Mouse (Mus musculus): Measurements from ENCODE around the gene Stard7. TPM values are rescaled to one million over a fixed set of nuclear protein-coding genes. Genes with fewer than 3 reads are reported as not detected.

Stard7 gene
- polyA plus RNA-seq, 1 experiment from 2014 or later, result 86.9 TPM

DNA sequence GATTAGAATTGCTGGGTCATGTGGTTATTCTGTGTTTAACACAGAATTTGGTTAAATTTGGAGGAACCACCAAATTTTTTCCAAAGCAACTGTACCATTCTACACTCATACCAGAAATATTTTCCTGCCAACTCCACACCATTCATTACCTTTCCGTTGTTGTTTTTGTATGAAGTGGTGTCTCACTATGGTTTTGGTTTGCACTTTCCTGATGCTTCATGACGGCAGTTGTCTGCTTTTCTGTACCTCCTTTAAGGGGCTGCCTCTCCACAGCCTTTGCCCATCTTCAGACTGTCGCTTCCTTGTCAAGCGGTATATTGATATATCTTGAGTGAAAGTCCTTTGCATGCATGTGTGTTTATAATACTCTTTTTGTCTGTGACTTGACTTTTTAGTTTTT is 42.8 kb downstream of the Stard7 start:
- WGBS, result 93% methylated on average over 4 of the region's 4 CpGs
- Histone ChIP-seq H3K9me3 (replicated peaks) (no peaks in the 10 kb centered on the region), H3K9ac (no peak overlapping the region), H3K27me3 (no peaks in the 10 kb centered on the region), H3K4me2 (replicated peaks) (no peak overlapping the region), H3K27ac (no peak overlapping the region), H3K36me3 (no peaks in the 10 kb centered on the region), H3K4me3 (no peak overlapping the region), H3K4me1 (no peaks in the 10 kb centered on the region)
- no peak for ATAC-seq (ENCODE audit: low FRiP score)

GRCm38 (mm10) chr2:127313878-127314277 is 43.9 kb downstream of the Stard7 start:
- no peak for ATAC-seq (ENCODE audit: low FRiP score)
- no peaks in the 10 kb centered on the region for H3K9me3 ChIP-seq (replicated peaks)
- H3K27ac ChIP-seq, result no peak overlapping the region
- H3K36me3 ChIP-seq, result no peaks in the 10 kb centered on the region
- no peak overlapping the region for H3K9ac ChIP-seq
- no peaks in the 10 kb centered on the region for H3K4me1 ChIP-seq
- 62% methylated on average over 4 of the region's 4 CpGs for WGBS
- no peak overlapping the region for H3K4me2 ChIP-seq (replicated peaks)
- no peak overlapping the region for H3K4me3 ChIP-seq
- H3K27me3 ChIP-seq, result no peaks in the 10 kb centered on the region

DNA sequence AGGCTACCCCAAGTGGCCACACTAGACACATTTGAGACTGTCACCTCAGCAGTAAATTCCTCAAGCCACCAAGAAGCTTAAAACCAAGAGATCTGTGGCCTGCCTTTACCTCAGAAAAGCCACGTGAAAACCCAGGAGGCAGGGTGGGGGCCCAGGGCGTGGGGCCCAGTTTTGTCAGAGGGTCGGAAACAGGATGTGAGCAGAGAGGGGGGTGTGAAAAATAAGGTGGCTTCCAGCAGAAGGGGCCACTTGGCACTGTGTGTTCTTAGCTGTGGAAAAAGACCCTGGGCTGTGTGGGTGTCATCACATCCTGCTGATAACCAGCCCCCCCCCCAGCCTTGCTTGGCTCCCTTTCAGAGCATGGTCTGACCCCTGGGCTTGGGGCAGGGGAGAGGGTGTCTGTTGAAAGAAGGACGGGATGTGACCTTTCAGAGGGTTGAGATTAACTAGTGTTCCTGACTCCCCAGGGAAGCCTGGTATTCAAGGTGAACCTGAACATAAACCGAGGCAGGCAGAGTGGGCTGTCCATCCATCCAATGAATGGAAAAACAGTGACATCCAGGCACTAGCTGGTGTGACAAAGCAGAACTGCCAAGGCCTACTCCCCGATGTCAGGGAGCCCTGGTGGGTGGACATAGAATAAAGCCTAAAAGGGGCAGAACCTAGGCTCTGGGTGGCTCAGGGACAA is 44.6 kb downstream of the Stard7 start:
- ATAC-seq (ENCODE audit: low FRiP score), result no peak
- H3K4me2 ChIP-seq (replicated peaks), result no peak overlapping the region
- H3K4me3 ChIP-seq, result no peak overlapping the region
- H3K27ac ChIP-seq, result no peak overlapping the region
- no peak overlapping the region for H3K9ac ChIP-seq
- no peaks in the 10 kb centered on the region for H3K27me3 ChIP-seq
- no peaks in the 10 kb centered on the region for H3K36me3 ChIP-seq
- 75% methylated on average over 6 of the region's 6 CpGs for WGBS
- no peaks in the 10 kb centered on the region for H3K4me1 ChIP-seq
- H3K9me3 ChIP-seq (replicated peaks), result no peaks in the 10 kb centered on the region

DNA sequence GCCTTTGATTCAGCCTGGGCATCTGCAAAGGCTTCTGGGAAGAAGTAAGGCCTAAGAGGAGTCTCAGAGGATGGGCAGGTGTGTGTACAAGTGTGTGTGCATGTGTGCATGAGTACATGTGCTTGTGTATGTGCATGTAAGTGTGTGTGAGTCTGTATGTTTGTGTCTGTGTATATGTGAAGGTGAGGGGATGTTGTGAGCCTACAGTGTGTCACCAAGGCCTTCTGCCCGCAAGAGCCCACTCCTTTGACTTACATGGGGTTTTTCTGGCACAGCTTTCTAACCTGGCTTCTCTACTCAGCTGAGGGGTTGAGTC is 45.1 kb downstream of the Stard7 start:
- whole genome bisulfite sequencing, result 100% methylated on average over 1 of the region's 1 CpGs
- H3K9me3 ChIP-seq (replicated peaks), result no peaks in the 10 kb centered on the region
- no peaks in the 10 kb centered on the region for H3K36me3 ChIP-seq
- no peaks in the 10 kb centered on the region for H3K27me3 ChIP-seq
- no peak overlapping the region for H3K27ac ChIP-seq
- ATAC-seq (ENCODE audit: low FRiP score), result no peak
- H3K4me3 ChIP-seq, result no peak overlapping the region
- no peaks in the 10 kb centered on the region for H3K4me1 ChIP-seq
- H3K9ac ChIP-seq, result no peak overlapping the region
- H3K4me2 ChIP-seq (replicated peaks), result no peak overlapping the region

GRCm38 (mm10) chr2:127316431-127316830 is 46.4 kb downstream of the Stard7 start:
- no peaks in the 10 kb centered on the region for H3K9me3 ChIP-seq (replicated peaks)
- ATAC-seq (ENCODE audit: low FRiP score), result no peak
- no peak overlapping the region for H3K4me3 ChIP-seq
- no peaks in the 10 kb centered on the region for H3K36me3 ChIP-seq
- H3K27me3 ChIP-seq, result no peaks in the 10 kb centered on the region
- H3K27ac ChIP-seq, result no peak overlapping the region
- H3K9ac ChIP-seq, result no peak overlapping the region
- no peak overlapping the region for H3K4me2 ChIP-seq (replicated peaks)
- no peaks in the 10 kb centered on the region for H3K4me1 ChIP-seq
- 80% methylated on average over 5 of the region's 5 CpGs for WGBS

DNA sequence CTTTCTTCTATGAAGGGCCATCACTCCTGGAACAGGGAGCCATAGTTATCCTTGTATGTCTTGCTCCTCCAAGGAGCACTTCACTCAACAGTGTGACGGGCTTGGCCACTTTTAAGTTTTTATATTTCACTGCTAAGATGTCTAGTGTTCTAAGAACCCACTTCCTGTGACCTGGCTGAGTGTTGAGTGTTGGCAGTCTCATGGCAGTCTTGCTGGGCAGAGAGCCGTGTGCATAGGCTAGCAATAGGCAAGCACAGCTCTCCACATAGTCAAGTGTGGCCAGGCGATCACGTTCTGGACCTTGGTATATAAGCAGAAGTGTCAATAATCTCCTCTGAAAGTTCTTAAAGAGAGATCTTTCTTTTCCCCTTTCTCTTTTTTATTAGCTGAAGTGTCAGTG is 48.1 kb downstream of the Stard7 start:
- Histone ChIP-seq H3K27ac (no peak overlapping the region), H3K36me3 (no peaks in the 10 kb centered on the region), H3K4me2 (replicated peaks) (no peak overlapping the region), H3K4me3 (no peak overlapping the region), H3K9me3 (replicated peaks) (no peaks in the 10 kb centered on the region), H3K9ac (no peak overlapping the region), H3K4me1 (no peaks in the 10 kb centered on the region), H3K27me3 (no peaks in the 10 kb centered on the region)
- ATAC-seq (ENCODE audit: low FRiP score), result no peak
- WGBS, result 95% methylated on average over 4 of the region's 4 CpGs

DNA sequence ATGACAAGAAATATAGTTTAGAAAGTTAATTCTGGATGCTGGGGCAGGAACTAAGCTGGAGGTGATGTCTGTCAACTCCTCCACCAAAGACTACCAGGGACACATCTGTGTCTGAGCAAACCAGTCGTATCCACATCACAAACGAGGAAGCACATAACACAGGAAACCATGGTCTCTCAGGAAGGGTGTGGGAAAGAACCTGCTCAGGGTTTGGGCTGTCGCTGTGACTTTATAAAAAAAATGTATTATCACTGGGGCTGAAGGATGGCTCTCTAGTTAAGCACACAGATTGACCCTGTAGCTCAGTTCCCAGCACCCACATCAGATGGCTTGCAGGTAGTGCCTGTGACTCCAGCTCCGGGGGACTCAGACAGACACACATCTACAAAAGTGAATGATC is 49.1 kb downstream of the Stard7 start:
- no peak overlapping the region for H3K9ac ChIP-seq
- H3K4me1 ChIP-seq, result no peaks in the 10 kb centered on the region
- H3K9me3 ChIP-seq (replicated peaks), result no peaks in the 10 kb centered on the region
- 74% methylated on average over 4 of the region's 4 CpGs for WGBS
- ATAC-seq (ENCODE audit: low FRiP score), result no peak
- no peaks in the 10 kb centered on the region for H3K27me3 ChIP-seq
- H3K36me3 ChIP-seq, result no peaks in the 10 kb centered on the region
- H3K4me3 ChIP-seq, result no peak overlapping the region
- no peak overlapping the region for H3K27ac ChIP-seq
- H3K4me2 ChIP-seq (replicated peaks), result no peak overlapping the region

DNA sequence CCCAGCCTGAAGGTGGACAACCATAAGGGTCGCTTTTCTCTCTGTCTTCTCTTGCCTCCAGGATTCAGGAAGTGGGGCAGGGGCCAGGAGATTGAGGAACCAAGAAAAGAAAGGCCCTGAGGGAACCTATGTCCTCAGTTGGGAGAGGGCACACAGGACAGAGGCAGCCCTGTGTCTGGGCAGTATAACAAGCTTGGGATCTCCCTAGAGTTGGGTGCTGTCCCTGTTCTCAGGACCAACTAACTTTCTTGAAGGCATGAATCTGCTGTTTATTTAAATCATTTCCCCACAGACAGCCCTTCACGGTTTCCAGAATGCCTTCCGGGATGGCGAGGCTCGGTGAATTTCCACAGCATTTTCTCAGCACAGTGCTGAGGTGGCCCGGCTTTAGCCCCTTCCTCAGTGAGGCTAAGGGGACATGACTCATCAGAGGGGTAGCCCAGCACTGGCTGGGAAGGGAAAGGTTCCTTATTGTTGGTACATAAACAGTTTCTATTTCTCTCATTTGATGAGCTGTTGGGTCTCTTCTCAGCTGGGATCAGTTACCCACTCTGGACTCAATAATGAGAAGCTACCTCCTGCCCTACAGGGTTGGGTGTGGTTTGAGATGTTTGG is 52.8 kb downstream of the Stard7 start:
- Histone ChIP-seq H3K9me3 (replicated peaks) (no peaks in the 10 kb centered on the region), H3K36me3 (no peaks in the 10 kb centered on the region), H3K27ac (no peak overlapping the region), H3K4me2 (replicated peaks) (no peak overlapping the region), H3K4me3 (no peak overlapping the region), H3K9ac (no peak overlapping the region), H3K27me3 (no peaks in the 10 kb centered on the region), H3K4me1 (no peaks in the 10 kb centered on the region)
- ATAC-seq (ENCODE audit: low FRiP score), result no peak
- 84% methylated on average over 6 of the region's 6 CpGs for WGBS

DNA sequence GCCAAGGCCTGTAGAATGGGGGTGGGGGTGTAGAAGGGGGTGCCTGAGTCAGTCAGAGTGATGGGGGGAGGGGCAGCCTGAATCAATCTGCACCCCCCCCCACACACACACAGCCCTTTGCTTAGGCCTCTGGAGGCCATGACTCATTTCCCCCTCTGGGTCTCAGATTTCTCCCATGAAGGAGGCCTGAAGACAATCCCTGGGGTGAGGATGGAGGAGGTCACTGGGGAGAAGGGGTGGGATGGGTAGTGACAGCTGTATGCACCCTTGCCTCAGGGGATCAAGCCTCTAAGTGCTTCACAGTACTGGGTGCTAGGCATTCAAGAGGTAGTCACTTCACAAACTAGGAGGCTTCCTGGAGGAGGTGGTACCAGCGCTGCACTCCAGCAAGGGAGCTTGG is 53.6 kb downstream of the Stard7 start:
- 68% methylated on average over 1 of the region's 1 CpGs for WGBS
- Histone ChIP-seq H3K27me3 (no peaks in the 10 kb centered on the region), H3K27ac (no peak overlapping the region), H3K4me2 (replicated peaks) (no peak overlapping the region), H3K4me1 (no peaks in the 10 kb centered on the region), H3K9ac (no peak overlapping the region), H3K36me3 (no peaks in the 10 kb centered on the region), H3K9me3 (replicated peaks) (no peaks in the 10 kb centered on the region), H3K4me3 (no peak overlapping the region)
- ATAC-seq (ENCODE audit: low FRiP score), result no peak

DNA sequence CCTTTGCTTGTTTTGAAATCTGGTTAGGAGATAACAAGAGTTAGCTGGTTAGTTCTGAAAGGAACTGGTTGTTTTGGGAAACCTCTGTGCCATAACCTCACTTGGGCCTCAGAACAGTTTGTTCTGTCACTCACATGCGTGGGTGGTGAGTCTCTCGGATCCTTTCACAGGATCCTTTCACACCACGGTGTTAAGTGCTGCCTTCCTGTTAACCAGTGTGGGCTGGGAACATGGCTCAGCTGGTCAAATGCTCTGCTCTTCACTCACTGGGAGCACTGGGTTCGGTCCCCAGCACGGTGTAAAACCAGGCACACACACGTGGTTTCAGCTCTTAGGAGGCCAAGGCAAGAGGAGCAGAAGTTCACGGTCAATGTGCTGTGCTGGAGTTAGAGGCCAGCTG is 54.4 kb downstream of the Stard7 start:
- WGBS, result 71% methylated on average over 7 of the region's 7 CpGs
- H3K4me1 ChIP-seq, result no peaks in the 10 kb centered on the region
- H3K36me3 ChIP-seq, result no peaks in the 10 kb centered on the region
- H3K27me3 ChIP-seq, result no peaks in the 10 kb centered on the region
- H3K4me2 ChIP-seq (replicated peaks), result no peak overlapping the region
- no peak for ATAC-seq (ENCODE audit: low FRiP score)
- H3K9me3 ChIP-seq (replicated peaks), result no peaks in the 10 kb centered on the region
- no peak overlapping the region for H3K4me3 ChIP-seq
- no peak overlapping the region for H3K27ac ChIP-seq
- no peak overlapping the region for H3K9ac ChIP-seq

- no peaks in the 10 kb centered on the region for H3K27me3 ChIP-seq
- no peaks in the 10 kb centered on the region for H3K9me3 ChIP-seq (replicated peaks)
- WGBS, result 76% methylated on average over 12 of the region's 12 CpGs
- no peak overlapping the region for H3K9ac ChIP-seq
- no peak overlapping the region for H3K4me3 ChIP-seq
- H3K36me3 ChIP-seq, result no peaks in the 10 kb centered on the region
- no peak for ATAC-seq (ENCODE audit: low FRiP score)
- H3K4me1 ChIP-seq, result no peaks in the 10 kb centered on the region
- H3K4me2 ChIP-seq (replicated peaks), result no peak overlapping the region
- H3K27ac ChIP-seq, result no peak overlapping the region
These were observed 58.3 kb downstream of the Stard7 start for GRCm38 (mm10) chr2:127328090-127328851.

DNA sequence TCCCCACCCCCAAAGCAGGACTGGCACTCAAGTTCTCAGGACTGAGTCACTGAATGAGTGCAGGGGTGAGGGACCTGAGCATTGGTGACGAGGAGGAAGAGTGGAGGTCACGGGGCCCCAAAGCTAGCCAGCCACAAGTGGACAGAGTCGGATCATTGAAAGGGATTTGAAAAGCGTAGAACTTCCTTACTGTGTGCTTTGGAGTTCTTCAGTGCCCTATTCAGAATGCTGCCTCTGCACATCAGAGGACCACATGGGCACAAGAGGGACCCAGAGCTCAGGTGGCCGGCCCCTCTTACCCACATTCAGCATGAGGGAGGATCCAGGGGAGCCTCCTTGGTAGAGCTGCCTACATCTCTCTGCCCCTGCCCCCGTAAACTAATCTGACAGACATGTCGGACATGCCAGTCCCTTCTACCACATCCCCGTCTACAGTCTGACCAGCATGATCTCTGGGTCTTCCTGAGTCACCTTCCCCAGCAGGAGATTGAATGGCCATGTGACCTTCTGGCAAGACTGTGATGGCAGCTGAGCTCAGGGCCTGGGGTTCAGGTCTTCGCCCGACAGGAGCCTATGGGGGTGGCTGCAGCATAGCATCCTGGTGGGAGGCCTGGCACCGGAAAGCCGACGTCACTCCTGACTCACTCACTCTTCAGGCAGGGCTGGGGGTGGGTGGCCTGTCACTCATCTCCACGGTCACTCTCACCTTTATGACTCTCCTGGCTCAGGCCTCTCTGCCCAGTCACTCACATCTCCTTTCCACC is 63.0 kb downstream of the Stard7 start:
- Histone ChIP-seq H3K27me3 (peaks cover 42% of the 10 kb centered on the region), H3K36me3 (no peaks in the 10 kb centered on the region), H3K4me2 (replicated peaks) (no peak overlapping the region), H3K9me3 (replicated peaks) (no peaks in the 10 kb centered on the region), H3K27ac (no peak overlapping the region), H3K4me3 (no peak overlapping the region), H3K4me1 (peaks cover 15% of the 10 kb centered on the region), H3K9ac (no peak overlapping the region)
- no peak for ATAC-seq (ENCODE audit: low FRiP score)
- WGBS, result 77% methylated on average over 14 of the region's 14 CpGs
